Mouse (Mus musculus) thymus, postnatal 14 days (tissue): ENCODE measurements at regions not wholly inside any gene's neighbourhood (a gene's known extent, or its start where the extent isn't known, plus 50 kb on each side); places are given as distances from the start of the nearest gene placed in this dataset.

ENCODE experiments used
- DNase-seq: peaks from one replicate; pipeline ENCODE4 v3.0.0; 2021

GRCm38 (mm10) chr14:78438064-78438677 lies 98.4 kb downstream of the Akap11 start:
- peak; percentile 59 for DNase-seq

DNA sequence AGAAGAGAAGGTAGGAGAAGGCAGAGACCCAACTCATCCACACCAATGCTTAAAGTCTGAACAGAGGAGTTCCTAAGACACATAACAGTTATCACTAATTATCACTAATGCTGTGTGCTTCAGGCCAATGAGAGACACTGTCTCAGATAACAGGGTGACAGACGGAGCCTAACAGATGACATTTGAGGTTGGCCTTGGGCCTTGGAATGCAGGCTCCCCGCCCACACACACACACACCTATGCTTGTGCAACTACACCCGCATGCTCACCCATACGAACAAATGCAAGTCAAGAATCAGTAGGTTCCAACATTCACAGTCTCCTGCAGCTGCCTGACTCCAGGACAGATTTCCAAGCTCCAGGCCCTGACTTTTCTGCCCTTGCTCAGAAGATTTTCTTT lies 100.0 kb downstream of the Akap11 start:
- peak; percentile 34 for DNase-seq

GRCm38 (mm10) chr14:78435982-78436381 lies 100.6 kb downstream of the Akap11 start:
- peak; percentile 23 for DNase-seq

GRCm38 (mm10) chr14:78435561-78435960 lies 101.0 kb downstream of the Akap11 start:
- DNase-seq = peak; percentile 25

DNA sequence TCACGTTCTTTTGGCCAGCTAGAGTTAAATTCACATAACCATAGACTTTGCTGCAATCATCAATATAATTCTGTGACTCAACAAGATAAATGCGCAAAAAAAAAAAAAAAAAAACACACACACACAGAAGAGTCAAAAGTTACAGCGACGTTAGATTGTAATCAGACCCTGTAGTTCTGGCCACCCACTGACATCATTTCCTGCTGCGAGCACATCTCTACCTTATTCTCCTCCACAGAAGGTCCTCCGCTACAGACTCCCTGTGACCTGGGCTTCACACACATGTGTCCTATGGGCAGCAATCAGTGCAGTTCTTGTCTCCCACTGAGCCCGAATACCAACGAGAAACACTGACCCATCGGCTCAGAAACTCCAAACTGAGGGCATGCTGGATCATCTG lies 101.9 kb downstream of the Akap11 start:
- peak; percentile 21 for DNase-seq

GRCm38 (mm10) chr14:78434126-78434525 lies 102.5 kb downstream of the Akap11 start:
- peak; percentile 63 for DNase-seq

DNA sequence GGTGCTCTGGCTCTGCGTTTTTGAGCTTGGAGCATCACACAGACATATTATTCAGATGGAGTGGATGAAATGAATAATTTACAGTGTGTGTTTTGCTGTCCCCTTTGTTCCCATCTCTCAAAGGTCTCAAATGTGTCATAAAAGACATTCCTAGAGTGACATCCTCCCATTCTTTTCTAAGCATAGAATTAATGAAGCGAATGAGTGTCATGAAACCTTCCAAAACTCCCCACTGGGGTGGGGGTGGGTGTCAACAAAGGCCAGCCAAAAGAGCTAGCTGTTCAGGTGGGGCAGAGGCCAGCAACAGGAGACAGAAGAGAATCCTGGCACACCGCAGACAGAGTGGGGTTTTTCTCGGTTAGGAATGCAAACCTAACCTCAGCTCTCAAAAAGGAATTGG lies 104.1 kb downstream of the Akap11 start:
- peak; percentile 25 for DNase-seq

DNA sequence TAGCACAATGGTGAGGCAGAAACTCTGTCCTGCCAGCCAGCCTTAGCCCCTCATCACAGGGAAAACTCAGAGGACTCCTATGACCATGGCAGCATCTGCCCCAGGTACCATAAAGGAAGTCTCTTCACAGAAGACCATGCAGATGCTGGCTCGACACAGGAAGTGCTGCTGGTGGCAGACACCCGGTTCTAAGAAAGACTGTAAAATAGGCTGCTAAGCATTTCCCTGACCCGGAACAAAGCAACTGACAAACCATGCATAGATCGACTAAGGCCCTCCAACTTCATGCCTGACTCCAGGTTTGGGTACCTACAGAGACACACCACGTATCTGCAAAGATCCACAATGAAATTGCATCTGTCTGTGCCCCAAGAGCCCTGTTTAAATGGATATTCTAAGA lies 104.7 kb downstream of the Akap11 start:
- DNase-seq = peak; percentile 70

DNA sequence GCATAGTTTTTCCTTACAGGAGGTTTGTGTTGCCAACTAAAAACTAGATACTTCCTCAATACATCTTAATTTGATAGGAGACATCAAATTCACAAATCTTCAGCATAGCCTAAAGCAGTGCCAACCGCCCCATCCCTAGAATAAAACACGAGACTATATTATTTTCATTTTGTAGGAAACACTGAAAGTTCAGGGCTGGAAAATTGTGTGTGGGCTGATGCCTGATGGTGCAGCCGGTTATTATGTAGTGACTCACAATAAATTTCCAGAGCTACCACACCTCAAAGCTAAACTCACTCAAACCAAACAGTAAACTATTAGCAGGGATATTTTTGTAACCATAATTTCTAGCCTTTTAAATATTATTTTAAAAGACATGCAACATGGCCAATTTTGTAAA lies 105.2 kb downstream of the Akap11 start:
- no peak for DNase-seq

DNA sequence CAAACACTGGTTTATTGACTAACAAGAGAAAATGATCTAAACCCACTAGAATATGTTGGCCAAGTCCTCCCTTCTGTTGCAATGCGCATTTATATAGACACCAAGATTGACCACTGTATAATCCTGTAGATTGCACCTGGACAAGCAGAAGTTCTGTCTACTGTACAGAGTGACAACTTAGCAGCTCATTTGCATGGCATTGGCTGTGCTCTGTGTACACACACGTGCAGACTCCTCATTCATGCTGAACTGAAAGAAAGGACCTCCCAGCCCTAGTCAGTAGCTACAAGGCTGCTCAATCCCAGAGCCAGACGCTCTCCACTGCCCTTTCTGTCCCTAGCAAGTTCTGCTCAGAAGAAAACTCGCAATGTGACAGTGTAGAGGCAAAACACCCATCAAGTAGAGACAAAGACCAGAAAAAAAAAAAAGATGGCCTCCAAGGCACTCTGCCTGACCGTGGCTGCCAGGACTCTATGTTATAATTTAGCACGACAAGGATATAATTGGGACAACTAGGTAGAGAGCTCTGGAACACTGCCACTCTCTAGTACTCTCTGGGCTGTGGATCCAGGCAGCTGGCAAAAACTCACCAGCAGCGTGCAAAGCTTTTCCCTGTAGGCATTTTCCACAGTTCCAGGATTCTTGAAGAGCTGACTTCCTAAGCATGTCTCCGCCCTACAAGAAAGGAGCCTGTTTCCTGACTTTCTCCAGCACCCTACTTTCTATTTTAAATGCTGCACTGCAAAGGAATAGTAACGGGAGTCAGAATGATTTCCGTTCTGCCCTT lies 108.2 kb downstream of the Akap11 start:
- no peak for DNase-seq

DNA sequence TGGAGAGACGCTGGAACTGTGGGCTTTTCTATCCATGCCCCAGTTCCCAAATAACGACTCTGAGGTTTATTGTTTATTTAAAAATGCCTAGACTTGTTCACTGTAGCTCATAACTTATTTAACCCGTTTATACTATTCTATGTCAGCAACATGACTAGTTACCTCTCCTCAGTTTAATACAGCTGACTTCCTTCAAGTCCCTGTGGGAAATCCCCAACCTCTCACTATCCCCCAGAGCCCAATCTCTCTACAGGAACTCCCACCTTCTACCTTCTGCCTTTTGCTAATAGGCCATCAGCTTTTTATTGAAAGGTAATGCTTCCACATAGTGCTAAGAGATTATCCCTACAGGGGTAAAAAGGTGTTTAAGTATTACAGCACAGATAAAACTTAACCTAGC lies 109.5 kb downstream of the Akap11 start:
- no peak for DNase-seq

- no peak for DNase-seq
Measured at GRCm38 (mm10) chr14:78422601-78423000, 114.0 kb downstream of the Akap11 start.

- DNase-seq = no peak
Measured at GRCm38 (mm10) chr14:78420966-78421365, 113.1 kb upstream of the Tnfsf11 start.

DNA sequence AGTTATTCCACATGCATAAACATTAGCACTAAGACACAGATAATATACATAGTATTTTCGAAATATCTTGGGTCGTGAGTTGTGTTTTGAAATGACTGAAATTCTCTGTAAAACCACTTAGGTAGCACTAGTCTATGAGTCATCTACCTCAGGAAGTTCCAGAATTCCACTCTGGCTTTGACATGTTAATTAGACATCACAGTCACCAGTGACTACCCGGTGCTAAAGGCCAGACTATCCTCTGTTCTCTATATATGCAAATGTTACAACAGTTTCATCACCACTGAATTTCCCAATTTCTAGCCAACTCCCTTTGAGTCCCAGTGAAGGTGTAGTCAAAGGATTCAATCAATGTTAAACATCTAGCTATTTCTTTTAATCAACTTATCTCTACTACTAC lies 112.3 kb upstream of the Tnfsf11 start:
- no peak for DNase-seq

DNA sequence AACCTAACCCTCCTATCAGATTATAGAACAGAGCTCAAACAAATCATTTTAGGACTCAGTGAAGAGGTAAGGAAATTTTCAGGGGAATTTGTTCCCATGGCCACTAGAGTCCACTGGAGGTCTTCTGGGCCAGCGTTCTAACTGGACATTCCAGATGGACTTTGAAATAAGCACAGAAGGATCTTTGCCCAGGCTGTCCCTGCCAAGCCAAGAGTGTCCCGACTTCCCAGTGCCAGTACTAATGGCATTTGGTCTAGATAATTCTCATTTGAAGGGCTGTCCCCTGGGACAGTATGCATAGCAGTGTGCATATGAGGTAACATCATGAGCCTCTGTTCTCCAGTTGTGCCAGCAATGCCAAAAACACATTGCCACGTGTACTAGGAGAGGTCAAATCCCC lies 97.7 kb upstream of the Tnfsf11 start:
- no peak for DNase-seq

- DNase-seq = no peak
Measured at GRCm38 (mm10) chr14:78397914-78398313, 90.1 kb upstream of the Tnfsf11 start.

GRCm38 (mm10) chr14:78395631-78396030 lies 87.8 kb upstream of the Tnfsf11 start:
- no peak for DNase-seq

- no peak for DNase-seq
Measured at GRCm38 (mm10) chr14:78387011-78387410, 79.2 kb upstream of the Tnfsf11 start.

GRCm38 (mm10) chr14:78384370-78384769 lies 76.5 kb upstream of the Tnfsf11 start:
- DNase-seq = no peak

DNA sequence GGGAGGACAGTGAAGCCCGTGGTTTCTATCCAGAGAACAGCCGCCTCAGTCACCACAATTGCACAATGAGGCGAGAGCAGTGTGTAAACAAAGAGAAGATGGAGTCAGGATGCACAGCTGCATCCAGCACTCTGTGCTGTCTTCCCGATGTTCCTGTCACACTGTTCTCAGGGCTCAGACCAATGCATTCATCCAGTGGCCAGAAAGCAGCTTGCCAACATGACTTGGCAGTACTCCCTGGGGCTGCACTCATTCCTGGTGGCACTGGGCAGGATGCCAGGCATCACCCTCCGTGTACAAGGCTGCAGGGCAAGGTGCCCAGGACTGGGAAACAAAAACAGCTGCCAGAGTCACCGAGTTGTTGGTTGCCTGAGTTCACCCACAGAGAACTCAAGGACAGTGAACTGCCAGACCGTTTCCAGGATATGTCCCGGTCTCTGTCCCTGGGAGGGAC lies 75.4 kb upstream of the Tnfsf11 start:
- no peak for DNase-seq

DNA sequence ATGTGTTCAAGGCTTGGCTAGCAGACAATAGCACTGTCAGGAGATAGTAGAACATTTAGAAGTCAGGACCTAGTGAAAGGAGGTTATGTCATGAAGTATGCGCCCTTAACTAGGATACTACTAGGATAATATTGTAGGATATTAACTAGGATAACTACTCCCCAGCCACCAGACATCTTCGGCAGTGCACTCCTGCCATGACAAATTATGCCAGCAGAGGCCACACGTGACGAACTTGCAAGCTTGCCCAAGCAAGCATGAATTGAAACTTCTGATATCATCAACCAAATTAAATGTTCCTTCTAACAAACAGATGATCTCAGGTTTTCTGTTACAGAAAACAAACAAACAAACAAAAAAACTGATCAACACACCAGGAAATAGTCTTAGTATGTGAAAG lies 72.2 kb upstream of the Tnfsf11 start:
- DNase-seq = no peak

GRCm38 (mm10) chr14:78376591-78376990 lies 68.7 kb upstream of the Tnfsf11 start:
- no peak for DNase-seq

DNA sequence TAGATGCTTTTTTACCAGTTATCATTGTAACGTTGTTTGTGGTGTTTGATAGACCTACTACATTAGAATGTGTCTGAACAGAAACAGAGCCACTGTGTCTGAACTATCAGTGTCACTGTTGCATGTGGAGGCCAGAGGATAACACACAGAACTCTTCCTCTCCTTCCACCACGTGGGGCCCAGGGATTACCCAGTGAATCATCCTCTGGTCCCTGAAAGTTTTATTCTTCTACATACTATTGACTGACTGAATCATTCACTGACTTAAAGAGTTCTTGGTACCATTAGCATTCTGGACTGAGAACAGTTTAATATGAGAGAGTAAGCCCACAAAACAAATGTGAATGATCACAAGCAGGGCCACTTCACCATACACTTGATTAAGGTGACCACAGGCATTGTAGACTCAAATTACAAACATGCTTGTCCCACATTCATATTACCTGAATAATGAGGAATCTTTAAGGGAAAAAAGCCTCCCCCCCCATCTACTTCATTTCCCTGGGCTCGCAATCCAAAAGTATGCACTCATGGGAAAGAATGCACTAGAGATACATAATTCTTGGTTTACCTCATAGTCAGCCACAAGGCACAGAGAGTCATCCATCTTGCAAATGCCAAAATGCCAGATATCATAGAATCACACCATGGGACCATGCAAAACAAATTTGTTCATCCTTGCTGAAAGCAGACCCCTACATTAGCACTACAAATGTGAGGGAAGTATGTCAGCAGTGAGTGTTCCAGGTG lies 68.1 kb upstream of the Tnfsf11 start:
- DNase-seq = no peak

DNA sequence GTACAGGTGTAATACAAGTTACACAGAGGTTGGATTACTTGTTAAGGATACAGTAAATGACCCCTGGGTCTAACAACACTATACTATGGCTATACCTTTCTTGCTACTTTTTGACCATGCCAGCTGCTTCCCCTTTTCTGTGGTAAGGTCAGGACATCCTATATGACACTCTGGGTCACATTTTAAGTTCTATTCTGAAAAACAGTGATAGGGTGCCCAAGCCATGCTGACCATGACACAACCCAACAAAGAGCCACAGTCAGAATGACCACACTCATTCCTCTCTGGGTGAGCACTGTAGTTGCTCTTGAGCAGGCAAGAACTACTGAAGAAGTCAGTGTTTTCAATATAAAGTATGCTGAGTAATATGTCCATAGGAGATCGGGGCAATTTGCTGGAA lies 64.3 kb upstream of the Tnfsf11 start:
- no peak for DNase-seq
